Mouse (Mus musculus): ENCODE measurements at regions not wholly inside any gene's neighbourhood (a gene's known extent, or its start where the extent isn't known, plus 50 kb on each side); places are given as distances from the start of the nearest gene placed in this dataset.
"Not testable (repeated sequence)": the region's sequence is repeated elsewhere in the genome, so short reads cannot be mapped to it uniquely, and the experiment has no call there.

DNA sequence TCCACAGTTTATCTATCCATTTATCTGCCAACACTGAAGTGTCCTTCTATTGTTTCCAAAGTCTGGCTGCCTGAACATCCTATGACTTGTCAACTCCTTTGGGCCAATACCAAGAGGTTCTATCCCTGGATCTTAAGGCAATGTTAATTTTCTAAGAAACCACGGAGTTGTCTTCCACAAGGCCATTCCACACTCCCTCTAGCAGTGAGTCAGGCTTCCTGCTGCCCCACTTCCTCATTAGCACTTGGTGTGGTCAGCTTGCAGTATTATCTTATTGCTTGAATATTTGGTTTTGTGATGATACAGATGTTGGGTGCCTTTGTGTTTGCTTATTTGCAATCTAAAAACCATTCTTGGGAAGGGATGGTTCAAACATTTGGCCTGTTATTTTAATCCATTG is 87.5 kb upstream of the Ppp2r2d start:
- H3K9ac ChIP-seq, result no peak overlapping the region
- H3K4me3 ChIP-seq, result no peak overlapping the region
- H3K4me1 ChIP-seq (replicated peaks), result no peaks in the 10 kb centered on the region
- H3K36me3 ChIP-seq, result no peaks in the 10 kb centered on the region
- H3K4me2 ChIP-seq, result no peak overlapping the region
- ATAC-seq (ENCODE audit: low FRiP score, low read depth), result no peak
- 78% methylated on average over 1 of the region's 1 CpGs for WGBS
- no peaks in the 10 kb centered on the region for H3K27me3 ChIP-seq
- H3K9me3 ChIP-seq, result no peaks in the 10 kb centered on the region
- H3K27ac ChIP-seq (replicated peaks), result no peak overlapping the region

DNA sequence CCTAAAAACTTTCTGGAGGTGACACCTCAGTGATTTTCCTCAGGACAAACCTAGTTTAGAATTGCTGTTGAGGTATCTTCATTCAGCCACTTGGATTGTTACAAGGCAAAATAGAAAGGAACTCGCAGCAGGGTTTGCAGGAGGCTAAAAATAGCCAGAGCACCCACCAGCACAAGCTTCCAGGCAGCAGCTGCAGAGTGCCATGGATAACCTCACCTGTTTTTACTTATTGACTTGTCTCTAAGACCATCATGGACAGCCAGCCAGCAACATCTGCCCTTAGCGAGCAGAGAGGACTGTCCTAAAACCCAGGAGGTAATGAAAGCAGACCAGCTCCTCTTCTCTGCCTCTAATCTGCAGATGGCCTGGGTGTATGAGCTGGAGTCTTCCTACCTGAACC is 97.4 kb upstream of the Ppp2r2d start:
- H3K9me3 ChIP-seq, result no peaks in the 10 kb centered on the region
- WGBS, result 85% methylated on average over 2 of the region's 2 CpGs
- no peaks in the 10 kb centered on the region for H3K36me3 ChIP-seq
- no peak overlapping the region for H3K4me2 ChIP-seq
- H3K27me3 ChIP-seq, result no peaks in the 10 kb centered on the region
- no peak overlapping the region for H3K9ac ChIP-seq
- H3K27ac ChIP-seq (replicated peaks), result no peak overlapping the region
- no peak overlapping the region for H3K4me3 ChIP-seq
- no peak for ATAC-seq (ENCODE audit: low FRiP score, low read depth)
- peaks cover 7% of the 10 kb centered on the region; the same call in 1 of the 2 replicates for H3K4me1 ChIP-seq (replicated peaks)

- Histone ChIP-seq H3K36me3 (no peaks in the 10 kb centered on the region), H3K4me3 (no peak overlapping the region), H3K4me1 (replicated peaks) (peaks cover 17% of the 10 kb centered on the region), H3K4me2 (no peak overlapping the region), H3K27ac (replicated peaks) (no peak overlapping the region), H3K9me3 (no peaks in the 10 kb centered on the region), H3K27me3 (no peaks in the 10 kb centered on the region), H3K9ac (no peak overlapping the region)
- ATAC-seq (ENCODE audit: low FRiP score, low read depth), result no peak
- WGBS, result 30% methylated on average over 8 of the region's 8 CpGs
Observed at GRCm38 (mm10) chr7:138746616-138747015, 99.3 kb upstream of the Ppp2r2d start.

DNA sequence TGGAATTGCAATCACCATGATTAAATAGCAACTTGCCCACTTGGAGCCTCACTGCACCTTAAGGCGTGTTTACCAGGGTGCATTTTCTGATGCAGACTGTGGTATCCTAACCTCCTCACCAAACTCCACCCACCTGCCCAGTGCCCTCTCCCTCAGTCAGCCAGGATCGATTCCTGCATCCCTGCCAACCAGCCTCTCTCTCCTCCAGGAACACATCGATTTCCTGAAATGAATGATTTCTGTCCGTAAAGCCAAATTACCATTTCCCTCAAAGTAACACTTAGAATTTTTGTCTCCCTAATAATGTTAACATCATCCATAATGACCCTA is 103.4 kb upstream of the Ppp2r2d start:
- ATAC-seq (ENCODE audit: low FRiP score, low read depth), result no peak
- peaks cover 20% of the 10 kb centered on the region for H3K4me1 ChIP-seq (replicated peaks)
- 60% methylated on average over 4 of the region's 4 CpGs for WGBS
- no peak overlapping the region for H3K4me3 ChIP-seq
- H3K27ac ChIP-seq (replicated peaks), result no peak overlapping the region
- H3K9ac ChIP-seq, result no peak overlapping the region
- H3K9me3 ChIP-seq, result no peaks in the 10 kb centered on the region
- no peaks in the 10 kb centered on the region for H3K36me3 ChIP-seq
- H3K27me3 ChIP-seq, result no peaks in the 10 kb centered on the region
- H3K4me2 ChIP-seq, result no peak overlapping the region

DNA sequence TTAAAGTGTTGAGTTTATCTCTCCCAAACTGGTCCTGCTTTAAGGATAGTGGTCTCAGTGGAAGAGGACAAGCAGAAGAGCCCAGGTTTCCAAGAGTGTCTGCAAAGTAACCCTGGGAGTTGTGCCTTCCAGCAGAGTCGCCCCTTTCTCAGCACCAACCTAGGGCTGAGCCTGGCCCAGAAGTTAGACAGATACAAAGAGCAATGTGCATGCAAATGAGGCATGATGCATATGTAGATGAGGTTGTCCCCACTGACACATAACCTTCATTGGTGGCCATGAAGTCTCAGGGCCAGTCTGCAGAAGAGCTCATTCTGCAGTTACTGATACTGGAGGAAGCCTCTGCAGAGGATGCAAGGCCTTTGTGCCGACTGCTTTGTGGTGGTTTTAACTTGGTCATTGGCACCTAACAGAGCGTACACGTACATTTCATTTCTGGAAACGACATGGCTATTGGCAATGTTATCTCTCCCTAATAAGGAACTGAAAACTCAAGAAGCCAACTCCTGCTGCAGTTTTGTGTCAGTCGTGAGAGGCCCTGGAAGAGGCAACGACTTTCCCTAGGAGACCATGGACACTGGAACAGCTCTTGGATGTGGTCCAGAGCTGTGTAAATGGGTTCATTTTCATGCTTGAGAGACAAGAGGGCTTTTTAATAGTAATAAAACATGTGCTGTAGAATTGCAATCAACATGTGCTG is 103.9 kb upstream of the Ppp2r2d start:
- Histone ChIP-seq H3K9ac (no peak overlapping the region), H3K9me3 (no peaks in the 10 kb centered on the region), H3K4me3 (no peak overlapping the region), H3K36me3 (no peaks in the 10 kb centered on the region), H3K27me3 (no peaks in the 10 kb centered on the region), H3K4me1 (replicated peaks) (peaks cover 19% of the 10 kb centered on the region), H3K27ac (replicated peaks) (peak overlapping the region; percentile 57; the same call in 1 of the 2 replicates), H3K4me2 (no peak overlapping the region)
- 0 out of 2 replicates have a peak, but pooled peaks have one; percentile 45 for ATAC-seq (ENCODE audit: low FRiP score, low read depth)
- WGBS, result 42% methylated on average over 7 of the region's 7 CpGs

DNA sequence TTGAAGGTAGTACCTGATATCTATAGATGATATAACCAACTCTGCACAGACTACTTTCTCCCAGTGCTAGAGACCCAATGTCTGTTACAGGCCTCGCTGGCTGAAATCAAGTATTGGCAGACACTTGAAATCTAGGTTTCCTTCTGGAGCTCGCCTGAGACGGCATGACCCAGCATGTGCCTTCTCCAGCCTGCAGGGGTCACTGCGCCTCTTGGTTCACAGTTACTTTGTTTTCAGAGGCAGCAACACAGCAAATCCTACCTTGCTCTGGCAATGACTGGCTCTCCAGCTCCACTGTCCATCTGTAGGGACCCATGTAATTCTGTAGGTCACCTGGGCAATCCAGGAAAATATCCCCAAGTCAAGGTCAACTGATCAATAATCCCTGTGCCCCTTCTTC is 111.6 kb upstream of the Ppp2r2d start:
- 38% methylated on average over 4 of the region's 4 CpGs for WGBS
- Histone ChIP-seq H3K9ac (no peak overlapping the region), H3K4me3 (no peak overlapping the region), H3K27me3 (no peaks in the 10 kb centered on the region), H3K27ac (replicated peaks) (no peak overlapping the region), H3K36me3 (no peaks in the 10 kb centered on the region), H3K9me3 (no peaks in the 10 kb centered on the region), H3K4me2 (no peak overlapping the region), H3K4me1 (replicated peaks) (no peaks in the 10 kb centered on the region)
- ATAC-seq (ENCODE audit: low FRiP score, low read depth), result no peak

DNA sequence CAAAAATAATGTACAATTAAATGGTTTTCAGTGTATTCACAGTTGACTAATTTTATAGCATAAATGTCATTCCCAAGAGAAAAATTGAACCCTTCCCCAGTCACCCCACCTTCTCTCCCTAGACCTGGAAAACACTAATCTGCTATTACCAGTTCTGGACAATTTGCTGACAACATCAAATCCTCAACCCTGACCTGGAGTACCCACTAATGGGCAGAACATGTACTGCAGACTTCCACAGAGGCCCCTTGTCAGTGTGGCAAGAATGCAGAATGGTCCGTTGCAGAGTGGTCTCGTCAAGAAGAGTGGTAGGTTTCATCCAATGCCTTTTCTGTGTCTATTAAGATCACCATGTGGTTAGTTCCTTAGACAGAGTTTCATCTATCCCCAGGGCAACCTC is 121.0 kb upstream of the Ppp2r2d start:
- H3K4me3 ChIP-seq, result no peak overlapping the region
- ATAC-seq (ENCODE audit: low FRiP score, low read depth), result no peak
- H3K9me3 ChIP-seq, result no peaks in the 10 kb centered on the region
- no peak overlapping the region for H3K27ac ChIP-seq (replicated peaks)
- H3K36me3 ChIP-seq, result no peaks in the 10 kb centered on the region
- H3K9ac ChIP-seq, result no peak overlapping the region
- no peaks in the 10 kb centered on the region; the same call in 1 of the 2 replicates for H3K4me1 ChIP-seq (replicated peaks)
- WGBS, result 91% methylated on average over 2 of the region's 2 CpGs
- H3K4me2 ChIP-seq, result no peak overlapping the region
- no peaks in the 10 kb centered on the region for H3K27me3 ChIP-seq

DNA sequence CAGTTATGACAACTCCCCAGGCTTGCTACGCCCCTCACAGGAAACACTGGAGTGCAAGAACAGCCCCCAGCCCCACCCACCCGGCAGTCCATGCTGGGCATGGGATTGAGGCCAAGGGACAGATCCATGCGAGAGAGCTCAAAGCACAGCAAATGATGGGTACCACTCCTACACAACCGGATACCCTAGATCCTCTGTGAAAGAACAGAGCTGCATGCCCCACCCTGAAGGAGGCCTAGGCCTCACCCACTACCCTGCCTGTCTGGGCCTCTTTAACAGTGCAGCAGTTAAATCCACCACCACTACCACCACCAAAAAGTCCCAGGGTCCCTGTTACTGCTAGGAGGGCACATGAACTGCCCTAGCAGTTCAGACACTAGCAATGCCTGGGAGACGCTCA is 126.3 kb upstream of the Ppp2r2d start:
- Histone ChIP-seq H3K9me3 (no peaks in the 10 kb centered on the region), H3K36me3 (no peaks in the 10 kb centered on the region), H3K4me3 (no peak overlapping the region), H3K4me2 (no peak overlapping the region), H3K27ac (replicated peaks) (no peak overlapping the region), H3K4me1 (replicated peaks) (0 out of 2 replicates have a peak, but pooled peaks cover 4% of the 10 kb centered on the region), H3K27me3 (no peaks in the 10 kb centered on the region), H3K9ac (no peak overlapping the region)
- no peak for ATAC-seq (ENCODE audit: low FRiP score, low read depth)
- 79% methylated on average over 5 of the region's 5 CpGs for WGBS

- Histone ChIP-seq H3K4me1 (replicated peaks) (0 out of 2 replicates have a peak, but pooled peaks cover 4% of the 10 kb centered on the region), H3K36me3 (no peaks in the 10 kb centered on the region), H3K27me3 (no peaks in the 10 kb centered on the region), H3K4me3 (no peak overlapping the region), H3K27ac (replicated peaks) (no peak overlapping the region), H3K9ac (no peak overlapping the region), H3K9me3 (no peaks in the 10 kb centered on the region), H3K4me2 (no peak overlapping the region)
- WGBS, result 49% methylated on average over 3 of the region's 3 CpGs
- ATAC-seq (ENCODE audit: low FRiP score, low read depth), result no peak
Observed at GRCm38 (mm10) chr7:138719115-138719514, 126.8 kb upstream of the Ppp2r2d start.

- no peaks in the 10 kb centered on the region for H3K27me3 ChIP-seq
- no peak overlapping the region for H3K27ac ChIP-seq (replicated peaks)
- H3K4me3 ChIP-seq, result no peak overlapping the region
- no peak overlapping the region for H3K9ac ChIP-seq
- H3K9me3 ChIP-seq, result no peaks in the 10 kb centered on the region
- 72% methylated on average over 1 of the region's 1 CpGs for WGBS
- 0 out of 2 replicates have a peak, but pooled peaks cover 4% of the 10 kb centered on the region for H3K4me1 ChIP-seq (replicated peaks)
- no peak for ATAC-seq (ENCODE audit: low FRiP score, low read depth)
- H3K4me2 ChIP-seq, result no peak overlapping the region
- no peaks in the 10 kb centered on the region for H3K36me3 ChIP-seq
Observed at GRCm38 (mm10) chr7:138714731-138715130, 131.1 kb upstream of the Ppp2r2d start.

DNA sequence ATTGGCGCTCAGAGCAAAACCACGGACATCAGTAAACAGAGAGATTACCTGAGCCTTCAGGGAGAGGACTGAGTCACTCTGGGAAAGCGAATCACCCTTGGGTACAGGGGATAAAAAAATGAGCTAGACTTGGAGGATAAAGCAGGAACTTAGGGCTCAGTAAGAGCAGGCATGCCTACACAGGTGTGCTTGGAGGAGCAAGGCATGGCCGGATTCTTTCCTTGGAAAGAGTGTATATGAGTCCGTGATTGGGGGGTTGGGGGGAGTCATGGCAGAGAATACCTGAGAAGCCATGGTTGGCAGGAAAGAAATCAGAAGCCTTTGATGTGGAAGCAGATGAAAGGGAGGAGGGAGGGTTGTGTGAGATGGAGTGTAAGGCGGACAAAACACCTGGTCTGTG is 137.5 kb upstream of the Ppp2r2d start:
- 87% methylated on average over 6 of the region's 6 CpGs for WGBS
- no peak for ATAC-seq (ENCODE audit: low FRiP score, low read depth)
- no peak overlapping the region for H3K4me2 ChIP-seq

GRCm38 (mm10) chr7:138699599-138699998 is 146.3 kb upstream of the Ppp2r2d start:
- H3K36me3 ChIP-seq; H3K4me2 ChIP-seq; H3K9ac ChIP-seq; H3K27ac ChIP-seq (replicated peaks); H3K4me3 ChIP-seq; H3K9me3 ChIP-seq; H3K4me1 ChIP-seq (replicated peaks); ATAC-seq (ENCODE audit: low FRiP score, low read depth); H3K27me3 ChIP-seq: not testable (repeated sequence)
- WGBS, result 91% methylated on average over 1 of the region's 1 CpGs

More for the DNA sequence above, 137.5 kb upstream of the Ppp2r2d start:
- no peaks in the 10 kb centered on the region for H3K36me3 ChIP-seq
- no peak overlapping the region for H3K4me3 ChIP-seq
- no peak overlapping the region for H3K27ac ChIP-seq (replicated peaks)
- no peak overlapping the region for H3K9ac ChIP-seq
- no peaks in the 10 kb centered on the region for H3K27me3 ChIP-seq
- no peaks in the 10 kb centered on the region for H3K4me1 ChIP-seq (replicated peaks)
- H3K9me3 ChIP-seq, result no peaks in the 10 kb centered on the region

- Histone ChIP-seq H3K36me3 (no peaks in the 10 kb centered on the region), H3K27ac (replicated peaks) (no peak overlapping the region), H3K27me3 (no peaks in the 10 kb centered on the region), H3K9ac (no peak overlapping the region), H3K4me1 (replicated peaks) (no peaks in the 10 kb centered on the region), H3K4me2 (no peak overlapping the region), H3K9me3 (no peaks in the 10 kb centered on the region), H3K4me3 (no peak overlapping the region)
- no peak for ATAC-seq (ENCODE audit: low FRiP score, low read depth)
- 61% methylated on average over 7 of the region's 7 CpGs for WGBS
Observed at GRCm38 (mm10) chr7:138682161-138682560, 163.7 kb upstream of the Ppp2r2d start.
